Mouse (Mus musculus) liver, adult 2 months (tissue): Measurements from ENCODE around the gene Krtap5-2. TPM values are rescaled to one million over a fixed set of nuclear protein-coding genes. Genes with fewer than 3 reads are reported as not detected.
"Not testable (repeated sequence)": the region's sequence is repeated elsewhere in the genome, so short reads cannot be mapped to it uniquely, and the experiment has no call there.

Experiments
- DNase-seq: peaks from one replicate; pipeline ENCODE4 v3.0.0-alpha.2; 2011; ENCODE audit warnings: low read depth, low spot score; ENCODE audit errors: extremely low read depth
- H3K27ac ChIP-seq: fragments of 200-500 bp; replicated peaks from 2 replicates; pipeline ENCODE4 v1.5.1; 2012; ENCODE audit warnings: low read depth, mild to moderate bottlenecking, control low read depth, inconsistent platforms, low read length; ENCODE audit not compliant: insufficient read depth
- H3K27me3 ChIP-seq: fragments of 200-500 bp; 2 replicates; pipeline ENCODE4 v1.6.1; 2012; ENCODE audit warnings: mild to moderate bottlenecking, moderate library complexity, low read length, inconsistent platforms; ENCODE audit not compliant: control insufficient read depth, insufficient read depth
- H3K36me3 ChIP-seq: fragments of 200-500 bp; 2 replicates; pipeline ENCODE4 v1.6.1; 2012; ENCODE audit warnings: low read length, inconsistent platforms; ENCODE audit not compliant: control insufficient read depth, insufficient read depth
- H3K4me1 ChIP-seq: fragments of 200-500 bp; 2 replicates; pipeline ENCODE4 v1.6.1; 2011; ENCODE audit warnings: low read length; ENCODE audit not compliant: control insufficient read depth, insufficient read depth
- H3K4me3 ChIP-seq: fragments of 200-500 bp; 2 replicates; pipeline ENCODE4 v1.5.1; 2011; ENCODE audit warnings: low read depth, mild to moderate bottlenecking, control low read depth, low read length, moderate library complexity; ENCODE audit not compliant: insufficient read depth
- H3K79me2 ChIP-seq: fragments of 200-500 bp; 2 replicates; pipeline ENCODE4 v1.6.1; 2012; ENCODE audit warnings: inconsistent platforms, mild to moderate bottlenecking, low read length, moderate library complexity; ENCODE audit not compliant: control insufficient read depth, insufficient read depth
- H3K9ac ChIP-seq: fragments of 200-500 bp; 2 replicates; pipeline ENCODE4 v1.6.1; 2012; ENCODE audit warnings: low read depth, mild to moderate bottlenecking, control low read depth, inconsistent platforms, low read length
- CTCF ChIP-seq: fragments of 200-500 bp; IDR thresholded peaks from 2 replicates; pipeline ENCODE4 v1.5.1; 2011; ENCODE audit warnings: low read depth, low read length, control low read depth
- POLR2A ChIP-seq: fragments of 200-500 bp; IDR thresholded peaks from 2 replicates; pipeline ENCODE4 v1.6.1; 2011; ENCODE audit warnings: low read length, control low read depth; ENCODE audit not compliant: insufficient read depth; ENCODE audit errors: extremely low read depth
- WGBS: fragments of 180-500 bp; shearing (Covaris S2); methylation state at CpG from one replicate; pipeline ENCODE4 v1.1.7; 2018; 5-methylcytosine and 5-hydroxymethylcytosine counted together
- polyA plus RNA-seq: library from polyadenylated mRNA; depleted of rRNA; stranded (reverse); fragments of >200 nt; gene quantifications from 2 replicates; pipeline ENCODE4 v1.2.3, GENCODE M21; 2012
- total RNA-seq: library from RNA; depleted of rRNA; stranded (reverse); fragments of >200 nt; gene quantifications from 2 replicates; pipeline ENCODE4 v1.2.3, GENCODE M21; 2014

Gene Krtap5-2
- total and polyA plus RNA-seq, 2 experiments, result not detected

GRCm38 (mm10) chr7:142148633-142149032 is 27.2 kb downstream of the Krtap5-2 start:
- Histone ChIP-seq H3K4me3 (no peak overlapping the region), H3K79me2 (no peaks in the 10 kb centered on the region), H3K27me3 (peaks cover 4% of the 10 kb centered on the region; the same call in 1 of the 2 replicates), H3K9ac (no peak overlapping the region), H3K27ac (no peak overlapping the region), H3K36me3 (no peaks in the 10 kb centered on the region), H3K4me1 (no peaks in the 10 kb centered on the region)
- no peak for DNase-seq
- TF ChIP-seq CTCF (no peak), POLR2A (no peak)

- Histone ChIP-seq H3K27me3 (peaks cover 4% of the 10 kb centered on the region; the same call in 1 of the 2 replicates), H3K36me3 (no peaks in the 10 kb centered on the region), H3K4me3 (no peak overlapping the region), H3K9ac (no peak overlapping the region), H3K4me1 (no peaks in the 10 kb centered on the region), H3K27ac (no peak overlapping the region), H3K79me2 (no peaks in the 10 kb centered on the region)
- TF ChIP-seq POLR2A, result no peak
- 0 out of 2 replicates have a peak, but pooled peaks have one; percentile 18 for TF ChIP-seq CTCF
- DNase-seq, result peak; percentile 58
- 0% methylated on average over 1 of the region's 1 CpGs for WGBS
These were observed 29.8 kb downstream of the Krtap5-2 start for GRCm38 (mm10) chr7:142146033-142146432.

- Histone ChIP-seq H3K27me3 (peaks cover 4% of the 10 kb centered on the region; the same call in 1 of the 2 replicates), H3K4me3 (no peak overlapping the region), H3K79me2 (no peaks in the 10 kb centered on the region), H3K9ac (no peak overlapping the region), H3K36me3 (no peaks in the 10 kb centered on the region), H3K4me1 (no peaks in the 10 kb centered on the region), H3K27ac (no peak overlapping the region)
- WGBS, result 32% methylated on average over 3 of the region's 4 CpGs
- no peak for DNase-seq
- TF ChIP-seq POLR2A (no peak), CTCF (no peak)
These were observed 30.3 kb downstream of the Krtap5-2 start for GRCm38 (mm10) chr7:142145413-142145940.

GRCm38 (mm10) chr7:142144507-142144906 is 31.3 kb downstream of the Krtap5-2 start, which contains the start of gene Gm45337:
Gm45337 (minus strand) TSS chr7:142144607.
- H3K36me3 ChIP-seq, result no peaks in the 10 kb centered on the region
- TF ChIP-seq CTCF (no peak), POLR2A (no peak)
- peaks cover 4% of the 10 kb centered on the region; the same call in 1 of the 2 replicates for H3K27me3 ChIP-seq
- no peak within 1 kb of the TSS for H3K4me3 ChIP-seq
- H3K79me2 ChIP-seq, result no peaks in the 10 kb centered on the region
- H3K27ac ChIP-seq, result no peak within 1 kb of the TSS
- H3K9ac ChIP-seq, result no peak within 1 kb of the TSS
- no peak for DNase-seq
- 85% methylated on average over 1 of the region's 1 CpGs for WGBS
- H3K4me1 ChIP-seq, result no peaks in the 10 kb centered on the region

GRCm38 (mm10) chr7:142143506-142144010 is 32.2 kb downstream of the Krtap5-2 start:
- WGBS, result 29% methylated on average over 1 of the region's 1 CpGs
- H3K36me3 ChIP-seq, H3K9ac ChIP-seq, H3K4me3 ChIP-seq, H3K27ac ChIP-seq, DNase-seq, H3K79me2 ChIP-seq, H3K27me3 ChIP-seq, H3K4me1 ChIP-seq: not testable (repeated sequence)

- Histone ChIP-seq H3K4me3 (no peak overlapping the region), H3K9ac (no peak overlapping the region), H3K27me3 (peaks cover 2% of the 10 kb centered on the region; the same call in 1 of the 2 replicates), H3K36me3 (no peaks in the 10 kb centered on the region), H3K4me1 (no peaks in the 10 kb centered on the region), H3K79me2 (no peaks in the 10 kb centered on the region), H3K27ac (no peak overlapping the region)
- DNase-seq, result no peak
- WGBS, result 52% methylated on average over 1 of the region's 1 CpGs
- no peak for TF ChIP-seq POLR2A
- no peak for TF ChIP-seq CTCF
These were observed 35.1 kb downstream of the Krtap5-2 start for GRCm38 (mm10) chr7:142140696-142141095.

GRCm38 (mm10) chr7:142135934-142136333 is 39.9 kb downstream of the Krtap5-2 start, which contains the start of gene Gm39115:
Gm39115 (minus strand) TSS chr7:142136034.
- H3K9ac ChIP-seq, DNase-seq, H3K27me3 ChIP-seq, H3K36me3 ChIP-seq, H3K4me3 ChIP-seq, H3K79me2 ChIP-seq, H3K27ac ChIP-seq, H3K4me1 ChIP-seq: not testable (repeated sequence)
- 55% methylated on average over 2 of the region's 2 CpGs for WGBS
